ENCODE assay signal across 16 mouse cellular contexts in the genomic region with DNA sequence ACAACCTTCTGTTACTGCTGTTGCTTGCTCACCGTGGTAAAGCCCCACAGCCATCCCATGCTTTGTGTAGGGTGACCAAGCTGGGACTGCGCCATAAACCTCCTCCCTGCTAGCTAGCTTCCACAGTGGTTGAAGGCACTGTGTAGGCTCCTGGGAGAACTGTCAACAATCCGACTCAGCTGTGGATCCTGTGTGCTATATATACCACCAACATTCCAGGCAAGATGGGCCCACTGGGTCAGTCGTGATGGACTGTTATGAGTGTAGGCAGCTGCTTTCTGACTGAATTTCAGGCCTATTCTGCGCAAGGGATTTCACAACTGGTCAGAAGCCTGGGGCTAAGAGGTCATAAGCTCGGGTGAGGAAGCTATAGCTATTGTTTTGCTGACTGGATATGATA. TPM values are rescaled to one million over a fixed set of nuclear protein-coding genes. Genes with fewer than 3 reads are reported as not detected.
DNase-seq lines count a peak whose midpoint lies in the region; ATAC-seq lines count a peak whose summit lies in the region.
"Had no signal": no experiment of that assay in that cellular context is flagged by ENCODE, and none has a peak within 500 bp of the region (broad histone marks: within the 10 kb centered on the region; RNA-seq: fewer than 3 reads in every experiment).

No protein-coding gene starts in this region.

- H3K4me3 ChIP-seq in embryonic facial prominence, embryonic 14.5 days (ENCODE audit: low read depth, low read length), result no peak overlapping the region
- H3K4me3 ChIP-seq in embryonic facial prominence, embryonic 10.5 days, result no peak overlapping the region
- H3K4me3 ChIP-seq in hindbrain, embryonic 15.5 days, result no peak overlapping the region
- H3K4me3 ChIP-seq in hindbrain, embryonic 14.5 days (replicated peaks; ENCODE audit: low read length), result no peak overlapping the region
- H3K4me3 ChIP-seq in lung, embryonic 15.5 days, result no peak overlapping the region
- H3K4me3 ChIP-seq: forebrain, embryonic 15.5 days; liver, embryonic 12.5 days had no signal

- 79% methylated on average over 6 of the region's 6 CpGs for WGBS in embryonic facial prominence, embryonic 14.5 days
- WGBS in embryonic facial prominence, embryonic 10.5 days, result 86% methylated on average over 6 of the region's 6 CpGs
- WGBS in hindbrain, embryonic 15.5 days, result 83% methylated on average over 6 of the region's 6 CpGs
- WGBS in hindbrain, embryonic 14.5 days, result 85% methylated on average over 6 of the region's 6 CpGs
- WGBS in lung, embryonic 15.5 days, result 52% methylated on average over 6 of the region's 6 CpGs

- peaks cover 9% of the 10 kb centered on the region for H3K36me3 ChIP-seq in embryonic facial prominence, embryonic 14.5 days (ENCODE audit: control insufficient read depth, insufficient read depth, low read length)
- peaks cover 23% of the 10 kb centered on the region for H3K36me3 ChIP-seq in embryonic facial prominence, embryonic 10.5 days (replicated peaks)
- peaks cover 22% of the 10 kb centered on the region for H3K36me3 ChIP-seq in hindbrain, embryonic 15.5 days
- H3K36me3 ChIP-seq in hindbrain, embryonic 14.5 days (replicated peaks; ENCODE audit: control insufficient read depth, insufficient read depth), result peaks cover 23% of the 10 kb centered on the region
- H3K36me3 ChIP-seq in lung, embryonic 15.5 days, result peaks cover 13% of the 10 kb centered on the region

- ATAC-seq in embryonic facial prominence, embryonic 14.5 days (ENCODE audit: low read depth), result peak; percentile 30; the same call in 1 of the 2 replicates
- ATAC-seq in hindbrain, embryonic 15.5 days (ENCODE audit: low FRiP score, low read depth), result 0 out of 2 replicates have a peak, but pooled peaks have one; percentile 45
- no peak for ATAC-seq in hindbrain, embryonic 14.5 days (ENCODE audit: low FRiP score)
- peak; percentile 80 for ATAC-seq in lung, embryonic 15.5 days (ENCODE audit: borderline replicate concordance, extremely low read depth, low FRiP score, low TSS enrichment)
- ATAC-seq: forebrain, embryonic 15.5 days; liver, embryonic 12.5 days had no signal

- H3K9ac ChIP-seq in embryonic facial prominence, embryonic 14.5 days (ENCODE audit: low read depth, low read length), result no peak overlapping the region
- H3K9ac ChIP-seq in hindbrain, embryonic 15.5 days, result no peak overlapping the region
- H3K9ac ChIP-seq in hindbrain, embryonic 14.5 days, result no peak overlapping the region
- no peak overlapping the region for H3K9ac ChIP-seq in lung, embryonic 15.5 days
- H3K9ac ChIP-seq: forebrain, embryonic 15.5 days; liver, embryonic 12.5 days had no signal

- H3K27me3 ChIP-seq in embryonic facial prominence, embryonic 14.5 days (replicated peaks; ENCODE audit: control insufficient read depth, insufficient read depth, low read length), result no peaks in the 10 kb centered on the region
- H3K27me3 ChIP-seq in embryonic facial prominence, embryonic 10.5 days (replicated peaks; ENCODE audit: low read depth, poor library complexity, severe bottlenecking), result no peaks in the 10 kb centered on the region
- H3K27me3 ChIP-seq in hindbrain, embryonic 15.5 days, result no peaks in the 10 kb centered on the region
- no peaks in the 10 kb centered on the region for H3K27me3 ChIP-seq in hindbrain, embryonic 14.5 days (ENCODE audit: control insufficient read depth, insufficient read depth, low read length)
- no peaks in the 10 kb centered on the region for H3K27me3 ChIP-seq in lung, embryonic 15.5 days
- H3K27me3 ChIP-seq: forebrain, embryonic 15.5 days; liver, embryonic 12.5 days had no signal

- no peak for DNase-seq in embryonic facial prominence, embryonic 14.5 days (ENCODE audit: low spot score)
- DNase-seq in embryonic facial prominence, embryonic 10.5 days (ENCODE audit: low spot score), result no peak
- DNase-seq in hindbrain, embryonic 14.5 days (ENCODE audit: low spot score), result no peak
- DNase-seq in mesoderm, embryonic 11.5 days (ENCODE audit: low read depth, low spot score), result peak; percentile 1
- DNase-seq in embryo, embryonic 9.5 days (ENCODE audit: extremely low spot score), result no peak
- DNase-seq in left cerebral cortex, adult 8-10 months (ENCODE audit: low spot score in 2 of 2), result no peak
- DNase-seq: adrenal gland, adult 2 months; cerebellum, postnatal 10 days; kidney, adult 9 months; kidney, postnatal 36 days; midbrain, embryonic 14.5 days; right cerebral cortex, postnatal 14 days had no signal

- H3K9me3 ChIP-seq in embryonic facial prominence, embryonic 14.5 days (ENCODE audit: control insufficient read depth, low read length), result no peaks in the 10 kb centered on the region
- no peaks in the 10 kb centered on the region for H3K9me3 ChIP-seq in embryonic facial prominence, embryonic 10.5 days
- no peaks in the 10 kb centered on the region for H3K9me3 ChIP-seq in hindbrain, embryonic 15.5 days
- H3K9me3 ChIP-seq in hindbrain, embryonic 14.5 days (ENCODE audit: control insufficient read depth, low read length), result no peaks in the 10 kb centered on the region
- no peaks in the 10 kb centered on the region for H3K9me3 ChIP-seq in lung, embryonic 15.5 days
- H3K9me3 ChIP-seq: forebrain, embryonic 15.5 days; liver, embryonic 12.5 days had no signal

- no peak overlapping the region for H3K27ac ChIP-seq in embryonic facial prominence, embryonic 14.5 days (replicated peaks; ENCODE audit: low read depth, low read length)
- H3K27ac ChIP-seq in embryonic facial prominence, embryonic 10.5 days (replicated peaks), result no peak overlapping the region
- H3K27ac ChIP-seq in hindbrain, embryonic 15.5 days (replicated peaks), result no peak overlapping the region
- no peak overlapping the region for H3K27ac ChIP-seq in hindbrain, embryonic 14.5 days
- peak overlapping the region; percentile 52 for H3K27ac ChIP-seq in lung, embryonic 15.5 days
- H3K27ac ChIP-seq: forebrain, embryonic 15.5 days; liver, embryonic 12.5 days had no signal

- no peaks in the 10 kb centered on the region for H3K4me1 ChIP-seq in embryonic facial prominence, embryonic 14.5 days (ENCODE audit: control insufficient read depth, insufficient read depth, low read length)
- no peaks in the 10 kb centered on the region for H3K4me1 ChIP-seq in embryonic facial prominence, embryonic 10.5 days
- H3K4me1 ChIP-seq in hindbrain, embryonic 15.5 days (replicated peaks), result no peaks in the 10 kb centered on the region
- H3K4me1 ChIP-seq in hindbrain, embryonic 14.5 days (replicated peaks; ENCODE audit: control insufficient read depth, insufficient read depth, low read length), result no peaks in the 10 kb centered on the region
- no peaks in the 10 kb centered on the region for H3K4me1 ChIP-seq in lung, embryonic 15.5 days
- H3K4me1 ChIP-seq: forebrain, embryonic 15.5 days had no signal

- H3K4me2 ChIP-seq in embryonic facial prominence, embryonic 14.5 days (ENCODE audit: low read depth, low read length), result no peak overlapping the region
- H3K4me2 ChIP-seq in hindbrain, embryonic 15.5 days, result no peak overlapping the region
- H3K4me2 ChIP-seq in hindbrain, embryonic 14.5 days (replicated peaks), result no peak overlapping the region
- no peak overlapping the region for H3K4me2 ChIP-seq in lung, embryonic 15.5 days
- H3K4me2 ChIP-seq: forebrain, embryonic 15.5 days; liver, embryonic 12.5 days had no signal

RNA-seq across cellular contexts. Expression of a gene that starts 32.6 kb away (rescaled TPM):
- polyA plus RNA-seq in embryonic facial prominence, embryonic 14.5 days (2014; fragmentation: Nextera tagmentation; extraction: Ambion mirVana), result 24.8 and 26.6 TPM in 2 replicates
- 13.5 TPM in 2 replicates for polyA plus RNA-seq in embryonic facial prominence, embryonic 10.5 days (2016; fragmentation: Nextera tagmentation; extraction: Ambion mirVana)
- polyA plus RNA-seq in hindbrain, embryonic 15.5 days (2015; fragmentation: Nextera tagmentation; extraction: Ambion mirVana), result 65.5 and 65.6 TPM in 2 replicates
- 70.8 and 81.9 TPM in 2 replicates for polyA plus RNA-seq in hindbrain, embryonic 14.5 days (2014; fragmentation: Nextera tagmentation; extraction: Ambion mirVana)
- polyA plus RNA-seq in lung, embryonic 15.5 days (2015; fragmentation: Nextera tagmentation; extraction: Ambion mirVana), result 18.6 and 19.7 TPM in 2 replicates
- total RNA-seq in left cerebral cortex, adult 8-10 months (2022), result 10 to 100 TPM; 38.0 to 46.9 (median 43.0) TPM

RNA-seq across cellular contexts. Expression of a gene that starts 50.7 kb away (rescaled TPM):
- 27.9 and 32.5 TPM in 2 replicates for polyA plus RNA-seq in embryonic facial prominence, embryonic 14.5 days (2014; fragmentation: Nextera tagmentation; extraction: Ambion mirVana)
- polyA plus RNA-seq in embryonic facial prominence, embryonic 10.5 days (2016; fragmentation: Nextera tagmentation; extraction: Ambion mirVana), result 43.6 and 46.9 TPM in 2 replicates
- 27.1 and 30.5 TPM in 2 replicates for polyA plus RNA-seq in hindbrain, embryonic 15.5 days (2015; fragmentation: Nextera tagmentation; extraction: Ambion mirVana)
- polyA plus RNA-seq in hindbrain, embryonic 14.5 days (2014; fragmentation: Nextera tagmentation; extraction: Ambion mirVana), result 28.7 and 29.6 TPM in 2 replicates
- 34.8 and 37.6 TPM in 2 replicates for polyA plus RNA-seq in lung, embryonic 15.5 days (2015; fragmentation: Nextera tagmentation; extraction: Ambion mirVana)
- 10 to 100 TPM; 29.6 to 33.0 (median 31.6) TPM for total RNA-seq in left cerebral cortex, adult 8-10 months (2022)
